Mouse (Mus musculus): ENCODE measurements around the gene B2m.

The B2m gene

GRCm38 (mm10) chr2:122194509-122194929, 47.0 kb downstream of the B2m start:
- DNase-seq (ENCODE audit: low spot score in 2 of 2), result peak; percentile 9 to 12

GRCm38 (mm10) chr2:122201501-122201900, 54.0 kb downstream of the B2m start:
- no peak for DNase-seq (ENCODE audit: low spot score in 2 of 2)
